Mouse (Mus musculus) G1E-ER4 (cell line): ENCODE data around the gene Arhgap21. TPM values are rescaled to one million over a fixed set of nuclear protein-coding genes. Genes with fewer than 3 reads are reported as not detected.

Experiments
- GATA1 ChIP-seq: IDR thresholded peaks from one replicate; pipeline ENCODE4 v1.8.0; 2012; ENCODE audit warnings: low read length, inconsistent platforms
- polyA plus RNA-seq: library from polyadenylated mRNA; stranded (reverse); fragments of >175 nt; gene quantifications from 2 replicates; pipeline ENCODE4 v1.2.3, GENCODE M21; 2012

The Arhgap21 gene
- 26.4 and 30.6 TPM in 2 replicates for polyA plus RNA-seq

DNA sequence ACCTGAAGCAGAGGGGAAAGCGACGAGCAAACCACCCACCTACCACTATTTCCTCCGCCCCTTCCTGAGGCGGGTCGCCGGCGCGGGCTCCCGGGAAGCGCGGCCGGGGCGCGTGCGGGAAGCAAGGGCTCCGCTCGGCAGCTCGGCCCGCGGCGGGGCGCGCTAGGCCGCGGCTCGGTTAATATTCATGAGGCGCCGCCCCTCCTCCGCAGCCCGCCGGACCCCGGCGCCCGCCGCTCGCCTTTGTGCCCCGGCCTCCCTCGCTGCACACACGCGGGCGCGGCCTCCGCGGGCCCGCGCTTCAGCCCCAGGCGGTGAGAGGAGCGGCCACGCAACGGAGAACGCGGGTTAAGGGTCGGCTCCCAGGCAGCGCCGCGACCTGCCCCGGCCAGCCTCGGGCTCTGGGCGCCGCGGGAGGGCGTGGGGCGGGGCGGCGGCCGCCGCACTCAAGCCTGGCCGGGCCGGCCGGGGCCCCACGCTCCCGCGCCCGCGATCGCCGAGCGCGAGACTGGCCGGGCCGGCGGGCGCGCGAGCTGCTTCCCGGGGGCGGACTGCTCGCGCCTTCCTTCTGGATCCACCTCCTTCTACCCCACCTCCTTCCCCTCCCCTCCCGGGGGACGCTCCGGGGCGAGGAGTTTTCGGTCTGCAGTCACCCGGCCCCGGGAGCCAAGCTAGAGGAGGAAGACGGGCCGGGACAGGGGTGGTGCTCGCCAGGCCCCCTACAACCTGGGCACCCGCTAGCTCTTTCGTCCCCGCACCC lies at the start of gene Arhgap21:
TSS of gene Arhgap21 (minus strand) at position 441 of the 760 bp plus-strand sequence.
- TF ChIP-seq GATA1, result no peak

- TF ChIP-seq GATA1, result no peak
These were observed 47.9 kb upstream of the Arhgap21 start for GRCm38 (mm10) chr2:21016589-21016988.

DNA sequence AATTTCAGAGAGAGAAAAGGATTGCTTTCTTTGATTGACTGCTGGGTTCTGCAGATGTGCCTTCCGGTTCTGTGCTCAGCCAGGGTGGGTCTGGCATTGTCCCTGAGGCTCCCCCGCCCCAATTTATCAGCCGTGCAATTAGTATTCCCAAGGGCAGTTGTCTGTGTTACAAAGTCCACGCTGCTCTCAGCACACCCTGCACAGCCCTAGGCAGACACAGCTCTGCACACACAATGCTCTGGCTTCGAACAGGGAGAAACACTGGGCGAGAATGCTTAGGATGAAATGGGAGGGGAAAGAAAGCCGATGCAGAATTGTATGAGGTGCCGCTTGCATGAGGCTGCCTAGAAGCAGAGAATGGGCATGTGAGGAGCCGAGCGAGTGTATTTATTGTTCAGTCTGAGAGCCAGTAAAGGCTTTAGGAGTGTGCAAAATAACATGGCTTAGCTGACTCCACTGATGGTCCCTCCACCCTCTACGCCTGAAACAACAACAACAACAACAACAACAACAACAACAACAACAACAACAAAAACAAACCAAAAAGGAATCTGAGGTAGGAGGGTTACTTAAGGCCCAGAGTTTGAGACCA lies 42.2 kb upstream of the Arhgap21 start:
- no peak for TF ChIP-seq GATA1

- no peak for TF ChIP-seq GATA1
These were observed 41.5 kb upstream of the Arhgap21 start for GRCm38 (mm10) chr2:21010219-21010618.

DNA sequence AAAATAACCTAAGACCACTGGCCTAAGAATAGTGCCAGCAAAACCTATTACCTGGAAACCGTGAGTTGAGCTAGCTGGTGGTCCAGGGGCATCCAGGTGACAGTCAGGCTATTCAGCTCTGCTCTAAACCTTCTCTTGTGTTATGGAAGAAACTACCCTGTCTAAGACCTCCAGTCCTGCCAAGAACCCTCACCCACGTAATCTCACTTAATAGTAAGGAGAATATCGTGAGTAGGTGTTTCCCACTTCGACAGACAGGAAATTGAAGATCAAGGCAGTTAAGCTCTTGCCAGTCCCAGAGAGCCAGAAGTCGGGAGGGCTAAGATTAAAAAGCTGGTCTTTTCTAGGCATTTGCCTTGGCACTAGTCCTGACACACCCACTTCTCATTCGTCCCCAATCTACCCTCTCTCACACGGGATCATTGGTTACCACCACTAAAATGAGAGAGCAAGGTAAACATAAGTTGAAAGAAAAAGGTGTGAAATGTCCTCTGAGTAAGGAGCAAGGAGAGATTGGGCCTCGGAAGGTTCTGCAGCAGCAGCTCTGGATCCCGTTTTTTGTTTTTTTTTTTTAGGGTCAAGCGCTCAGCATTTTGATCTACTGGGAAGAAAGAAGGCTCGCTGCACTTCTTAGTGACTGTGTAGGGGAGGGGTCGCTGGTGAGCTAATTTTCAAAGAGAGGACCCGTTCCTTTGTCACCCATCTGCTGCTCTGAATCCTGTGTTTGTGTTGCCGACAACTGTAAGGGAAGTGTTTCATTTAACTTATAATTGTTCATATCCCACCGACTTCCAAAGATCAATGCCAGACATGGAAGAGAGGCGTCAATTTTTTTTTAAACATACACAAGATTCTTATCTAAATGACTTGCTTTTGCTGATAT lies 40.8 kb upstream of the Arhgap21 start:
- TF ChIP-seq GATA1, result no peak

GRCm38 (mm10) chr2:21002538-21002937 lies 33.9 kb upstream of the Arhgap21 start:
- no peak for TF ChIP-seq GATA1

DNA sequence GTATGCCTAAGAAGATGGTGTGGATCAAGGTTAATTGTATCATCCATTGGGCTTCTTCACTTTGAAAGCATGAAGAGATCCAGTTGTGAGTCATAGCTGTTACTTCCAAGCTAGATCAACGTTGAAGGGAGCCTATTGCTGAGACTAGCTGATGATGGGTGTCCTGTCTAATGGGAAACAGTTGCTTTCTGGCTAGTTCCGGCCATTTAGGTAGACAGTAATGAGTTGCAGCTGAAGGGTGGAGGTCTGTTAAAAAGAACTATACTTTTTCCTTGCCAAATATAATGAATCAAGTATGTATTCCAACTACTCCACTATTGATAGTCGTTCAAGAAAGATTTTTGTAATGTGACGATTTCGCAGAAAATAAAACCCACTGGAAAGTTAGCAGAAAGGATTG lies 32.5 kb upstream of the Arhgap21 start:
- no peak for TF ChIP-seq GATA1

GRCm38 (mm10) chr2:20995547-20995946 lies 26.9 kb upstream of the Arhgap21 start:
- no peak for TF ChIP-seq GATA1

GRCm38 (mm10) chr2:20991508-20991907 lies 22.8 kb upstream of the Arhgap21 start:
- TF ChIP-seq GATA1, result no peak

GRCm38 (mm10) chr2:20990907-20991306 lies 22.2 kb upstream of the Arhgap21 start:
- no peak for TF ChIP-seq GATA1

DNA sequence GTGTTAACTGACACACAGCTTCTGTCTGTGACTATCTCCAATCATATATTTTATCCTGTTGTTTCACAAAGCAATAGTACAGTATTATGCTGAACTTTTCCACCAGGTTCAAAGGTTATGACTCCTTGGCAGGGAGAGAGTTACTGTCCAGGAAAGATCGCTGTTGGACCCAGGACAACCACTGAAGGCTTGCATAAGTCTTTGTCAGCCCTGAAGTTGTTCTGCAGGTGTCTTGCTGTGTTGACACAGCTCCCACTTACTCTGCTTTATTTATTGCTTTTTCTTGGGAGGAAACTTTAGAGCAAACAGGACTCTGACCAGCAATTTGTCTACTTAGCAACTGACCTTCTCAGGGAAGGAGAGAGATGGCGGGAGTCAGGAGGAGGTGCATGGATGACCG lies 21.4 kb upstream of the Arhgap21 start:
- no peak for TF ChIP-seq GATA1

DNA sequence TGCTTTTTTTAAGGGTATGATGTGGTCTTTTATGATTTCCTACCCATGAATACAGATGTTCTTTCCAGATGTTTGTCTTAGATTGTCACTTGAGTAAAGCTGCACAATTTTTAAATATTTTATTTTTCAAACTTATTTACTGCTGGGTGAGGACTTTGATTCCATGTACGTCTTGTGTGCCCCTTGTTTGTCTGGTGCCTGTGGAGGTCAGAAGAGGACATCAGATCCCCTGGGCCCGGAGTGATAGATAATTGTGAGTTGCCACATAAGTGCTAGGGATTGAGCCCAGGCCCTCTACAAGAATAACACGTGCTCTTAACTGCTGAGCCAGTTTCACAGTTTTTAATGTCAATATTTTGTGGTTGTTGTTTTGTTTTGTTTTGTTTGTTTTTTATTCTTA lies 19.1 kb upstream of the Arhgap21 start:
- no peak for TF ChIP-seq GATA1

GRCm38 (mm10) chr2:20978726-20979125 lies 10.0 kb upstream of the Arhgap21 start:
- TF ChIP-seq GATA1, result no peak

DNA sequence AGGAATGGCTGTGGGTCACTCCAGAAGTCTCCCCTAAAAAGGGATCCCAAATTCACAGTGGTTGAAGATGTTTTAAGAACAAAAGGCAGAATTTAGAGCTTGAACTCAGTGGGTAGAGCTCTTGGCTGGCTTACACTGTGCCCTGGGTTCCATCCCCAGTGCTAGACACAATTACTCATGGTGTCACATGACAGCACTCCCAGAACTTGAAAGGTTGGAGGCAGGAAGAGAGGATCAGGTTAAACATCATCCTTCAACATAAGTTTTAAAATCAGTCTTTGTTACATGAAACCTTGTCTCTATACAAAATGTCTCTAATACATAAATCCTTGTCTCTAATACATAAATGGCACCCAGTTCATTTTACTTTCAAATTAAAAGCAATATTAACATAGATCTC lies 8.4 kb upstream of the Arhgap21 start:
- TF ChIP-seq GATA1, result no peak

GRCm38 (mm10) chr2:20973513-20973912 lies 4.8 kb upstream of the Arhgap21 start:
- no peak for TF ChIP-seq GATA1

DNA sequence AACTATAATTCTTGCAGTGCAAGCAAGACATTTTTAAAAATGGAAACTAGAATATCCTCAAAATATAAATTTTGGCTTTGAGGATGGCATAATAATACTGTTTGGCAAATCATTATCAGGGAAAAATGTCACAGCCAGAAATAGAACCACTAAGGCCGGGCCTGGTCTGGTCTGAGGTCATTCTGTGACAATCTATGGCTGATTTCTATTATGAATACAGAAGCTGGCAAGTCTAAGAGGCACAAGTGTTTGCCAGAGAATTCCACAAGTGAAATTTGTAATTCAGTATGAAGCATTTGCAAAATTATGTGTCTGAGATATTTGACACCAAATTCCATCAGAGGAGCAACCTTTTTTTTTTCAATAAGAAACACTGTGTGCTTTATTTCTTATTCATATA lies 3.5 kb upstream of the Arhgap21 start:
- TF ChIP-seq GATA1, result no peak
